Mouse (Mus musculus) heart, embryonic 11.5 days (tissue): ENCODE results near the gene Fam221a. TPM values are rescaled to one million over a fixed set of nuclear protein-coding genes. Genes with fewer than 3 reads are reported as not detected.

Experiments used
- ATAC-seq: fragments of 200-750 bp; cut with Nextera tagmentation; replicated peaks from 2 replicates; pipeline ENCODE4 v1.8.0; 2017; ENCODE audit warnings: moderate library complexity; ENCODE audit not compliant: insufficient number of reproducible peaks, low FRiP score, low TSS enrichment
- H3K27ac ChIP-seq: fragments of 300-500 bp; sonication (generic); 2 replicates; pipeline ENCODE4 v1.5.1; 2014; ENCODE audit warnings: mild to moderate bottlenecking, low read depth, low read length
- H3K27me3 ChIP-seq: fragments of 300-500 bp; sonication (generic); 2 replicates; pipeline ENCODE4 v1.6.1; 2014; ENCODE audit warnings: mild to moderate bottlenecking, low read length, mixed read lengths; ENCODE audit not compliant: control insufficient read depth, insufficient read depth
- H3K36me3 ChIP-seq: fragments of 300-500 bp; sonication (generic); 2 replicates; pipeline ENCODE4 v1.6.1; 2014; ENCODE audit warnings: mild to moderate bottlenecking, low read length, moderate library complexity, mixed read lengths; ENCODE audit not compliant: control insufficient read depth, insufficient read depth
- H3K4me1 ChIP-seq: fragments of 300-500 bp; sonication (generic); 2 replicates; pipeline ENCODE4 v1.6.1; 2014; ENCODE audit warnings: low read length; ENCODE audit not compliant: control insufficient read depth, insufficient read depth
- H3K4me2 ChIP-seq: fragments of 300-500 bp; sonication (generic); 2 replicates; pipeline ENCODE4 v1.6.1; 2014; ENCODE audit warnings: mild to moderate bottlenecking, moderate library complexity
- H3K4me3 ChIP-seq: fragments of 300-500 bp; sonication (generic); 2 replicates; pipeline ENCODE4 v1.5.1; 2014; ENCODE audit warnings: low read depth, low read length
- H3K9ac ChIP-seq: fragments of 300-500 bp; sonication (generic); 2 replicates; pipeline ENCODE4 v1.6.1; 2014; ENCODE audit warnings: mild to moderate bottlenecking, low read depth, low read length, moderate library complexity
- H3K9me3 ChIP-seq: fragments of 300-500 bp; sonication (generic); replicated peaks from 2 replicates; pipeline ENCODE4 v1.6.1; 2016; ENCODE audit warnings: low read length; ENCODE audit not compliant: control insufficient read depth
- WGBS: fragments of 180-500 bp; shearing (Covaris S2); extraction: QIAGEN DNeasy Blood & Tissue Kit; methylation state at CpG from one replicate; pipeline ENCODE4 v1.1.7; 2014; ENCODE audit not compliant: insufficient replicate concordance; 5-methylcytosine and 5-hydroxymethylcytosine counted together
- polyA plus RNA-seq: library from polyadenylated mRNA; unstranded; fragments of >200 nt; fragmentation: Nextera tagmentation; extraction: Ambion mirVana; gene quantifications from 2 replicates; pipeline ENCODE4 v1.2.1, GENCODE M21; 2014

The Fam221a gene
- 4.6 and 5.7 TPM in 2 replicates for polyA plus RNA-seq

DNA sequence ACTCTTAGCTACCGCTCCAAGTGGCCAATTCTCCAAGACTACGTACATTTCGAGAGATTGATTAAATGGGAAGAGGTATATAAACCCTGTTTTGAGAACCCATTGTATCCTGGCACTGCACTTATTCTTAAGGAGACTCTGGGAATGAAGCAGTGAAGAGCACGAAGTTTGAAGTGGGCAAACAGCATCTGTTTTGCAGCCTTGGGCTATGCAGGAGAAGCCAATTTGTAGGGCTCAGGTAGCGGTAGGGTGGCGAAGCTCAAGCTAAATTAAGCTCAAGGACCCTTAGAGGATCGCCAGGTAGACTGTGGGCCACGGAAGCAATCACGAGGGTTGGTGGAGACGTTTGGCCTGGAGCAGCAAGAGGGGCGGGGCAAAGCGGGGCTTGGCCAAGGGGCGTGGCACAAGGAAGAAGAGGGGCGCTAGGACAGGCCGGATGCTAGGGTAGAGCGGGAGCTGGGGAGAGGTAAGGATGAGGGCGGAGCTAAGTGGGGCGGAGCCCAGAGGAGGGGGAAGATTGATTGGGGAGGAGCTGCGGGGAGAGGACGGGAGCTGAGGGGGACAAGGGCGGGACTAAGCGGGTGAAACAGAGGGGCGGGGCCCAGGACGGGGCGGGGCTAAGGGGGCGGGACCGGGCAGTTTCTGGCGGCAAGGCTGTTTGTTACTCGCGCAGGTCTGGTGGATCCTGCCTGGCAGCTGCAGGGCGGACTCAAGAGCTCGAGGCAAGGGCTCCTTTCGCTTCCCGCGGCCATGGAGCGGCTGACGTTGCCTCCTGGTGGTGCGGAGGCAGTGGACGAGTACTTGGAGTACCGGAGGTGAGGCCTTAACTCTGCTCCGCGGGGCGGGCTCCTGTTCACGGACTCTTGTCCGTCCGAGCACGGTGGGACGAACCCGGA, at the start of gene Fam221a:
Gene Fam221a (plus strand): TSS at position 581 of the 896 bp plus-strand sequence.
- Histone ChIP-seq H3K9ac (peak within 1 kb of the TSS; percentile 78), H3K27me3 (no peaks in the 10 kb centered on the region), H3K4me2 (peak within 1 kb of the TSS; percentile 91), H3K27ac (peak within 1 kb of the TSS; percentile 66; the same call in 1 of the 2 replicates), H3K4me3 (peak within 1 kb of the TSS; percentile 66), H3K9me3 (no peaks in the 10 kb centered on the region), H3K4me1 (peaks cover 3% of the 10 kb centered on the region), H3K36me3 (no peaks in the 10 kb centered on the region)
- peak; percentile 99 for ATAC-seq
- WGBS = 4% methylated on average over 46 of the region's 49 CpGs

DNA sequence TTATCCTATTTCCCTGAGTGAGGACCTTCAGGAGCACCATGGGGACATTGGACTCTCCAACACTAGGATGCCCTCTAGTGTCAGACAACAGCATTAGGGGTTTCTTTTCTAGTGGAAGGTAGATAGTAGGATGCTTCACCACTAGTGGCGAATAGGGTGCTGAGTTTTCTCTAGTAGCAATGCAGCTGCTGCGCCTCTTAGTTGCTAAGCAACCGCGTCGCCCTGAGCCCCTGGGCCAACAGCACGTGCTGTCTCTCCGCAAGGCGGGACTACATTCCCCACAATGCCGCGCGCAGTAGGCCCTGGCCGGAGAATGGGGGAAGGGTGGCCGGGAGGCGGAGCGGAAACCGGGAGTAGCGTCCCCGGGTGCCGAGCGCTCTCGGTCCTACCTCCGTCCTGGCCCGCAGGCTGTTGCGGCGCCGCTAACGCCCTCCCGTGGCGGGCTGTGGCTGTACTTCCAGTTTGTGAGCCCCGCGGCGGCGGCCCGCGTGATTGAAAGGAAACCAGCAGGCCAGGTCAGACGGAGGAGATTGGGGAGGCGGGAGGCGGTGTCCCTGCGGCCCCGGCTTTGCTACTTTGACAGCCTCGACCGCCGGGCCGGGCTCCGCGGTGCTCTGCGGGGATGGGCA, 48.5 kb upstream of the Fam221a start, which contains the start of gene Ccdc126:
Gene Ccdc126 (plus strand): TSS at position 309 of the 629 bp plus-strand sequence.
- Histone ChIP-seq H3K9ac (peak within 1 kb of the TSS; percentile 85), H3K9me3 (no peaks in the 10 kb centered on the region), H3K4me3 (peak within 1 kb of the TSS; percentile 72), H3K27me3 (no peaks in the 10 kb centered on the region), H3K4me1 (peaks cover 7% of the 10 kb centered on the region), H3K36me3 (no peaks in the 10 kb centered on the region), H3K27ac (peak within 1 kb of the TSS; percentile 76), H3K4me2 (peak within 1 kb of the TSS; percentile 83)
- WGBS = under 1% methylated on average over 47 of the region's 47 CpGs
- peak; percentile 99 for ATAC-seq

DNA sequence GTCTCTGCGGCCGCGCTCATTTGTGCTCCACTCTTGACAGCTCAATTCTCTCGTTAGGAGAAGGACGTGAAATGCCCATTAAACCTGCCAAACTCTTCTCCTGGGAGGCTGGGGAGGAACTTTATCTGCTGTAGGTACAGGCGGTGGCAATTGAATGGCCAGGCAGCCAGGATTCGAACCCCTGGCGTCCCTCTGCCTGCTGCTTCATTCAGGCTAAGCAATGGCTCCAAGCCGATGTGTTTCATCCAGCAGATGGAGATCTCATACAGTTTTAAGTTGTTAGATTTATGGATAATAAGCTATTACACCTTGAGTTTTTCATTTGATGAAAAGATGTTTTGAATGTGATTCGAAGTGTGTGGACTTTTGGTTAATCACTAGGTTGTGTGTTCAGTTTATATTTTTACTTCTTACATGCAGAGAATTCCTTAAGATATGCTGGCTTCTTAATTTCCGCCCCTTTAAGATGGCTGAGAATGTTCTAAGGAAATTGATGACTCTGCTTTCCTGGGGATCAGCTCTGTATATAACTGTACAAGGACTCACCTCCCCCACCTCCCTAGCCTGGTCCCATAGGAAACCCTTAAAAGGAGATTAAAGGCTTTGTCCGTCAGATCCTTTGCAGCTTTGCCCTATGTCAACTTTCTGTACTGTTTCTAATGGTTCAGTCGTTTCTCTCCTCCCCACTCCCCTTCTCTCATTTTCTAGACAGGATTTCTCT, 47.8 kb upstream of the Fam221a start:
- H3K36me3 ChIP-seq = no peaks in the 10 kb centered on the region
- 15% methylated on average over 13 of the region's 13 CpGs for WGBS
- H3K4me2 ChIP-seq = peak overlapping the region; percentile 83
- H3K27ac ChIP-seq = peak overlapping the region; percentile 76
- H3K4me3 ChIP-seq = peak overlapping the region; percentile 72
- no peaks in the 10 kb centered on the region for H3K27me3 ChIP-seq
- ATAC-seq = no peak
- H3K9ac ChIP-seq = peak overlapping the region; percentile 85
- no peaks in the 10 kb centered on the region for H3K9me3 ChIP-seq
- peaks cover 7% of the 10 kb centered on the region for H3K4me1 ChIP-seq

DNA sequence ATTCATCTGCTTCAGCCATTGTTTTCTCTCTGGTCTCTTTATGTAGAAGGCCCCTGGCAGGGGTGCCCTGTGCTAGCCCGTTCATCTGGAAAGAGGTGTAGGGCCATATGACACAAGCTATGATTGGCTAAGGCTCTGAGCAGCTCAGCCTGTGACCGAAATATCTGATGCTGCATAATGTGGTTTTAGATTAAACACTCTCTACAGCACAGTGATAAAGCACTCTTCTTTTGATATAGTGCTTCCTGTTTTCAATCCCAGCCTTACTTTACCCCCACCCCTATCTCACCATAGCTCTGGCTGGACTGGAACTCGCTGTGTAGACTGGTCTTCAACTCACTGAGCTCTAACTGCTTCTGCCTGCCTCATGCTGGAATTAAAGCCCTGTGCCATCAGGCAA, 46.2 kb upstream of the Fam221a start:
- no peak overlapping the region for H3K4me2 ChIP-seq
- H3K4me3 ChIP-seq = no peak overlapping the region
- no peak for ATAC-seq
- no peaks in the 10 kb centered on the region for H3K9me3 ChIP-seq
- H3K27me3 ChIP-seq = no peaks in the 10 kb centered on the region
- WGBS = 64% methylated on average over 3 of the region's 3 CpGs
- no peaks in the 10 kb centered on the region for H3K36me3 ChIP-seq
- no peak overlapping the region for H3K27ac ChIP-seq
- H3K9ac ChIP-seq = no peak overlapping the region
- H3K4me1 ChIP-seq = peaks cover 7% of the 10 kb centered on the region

DNA sequence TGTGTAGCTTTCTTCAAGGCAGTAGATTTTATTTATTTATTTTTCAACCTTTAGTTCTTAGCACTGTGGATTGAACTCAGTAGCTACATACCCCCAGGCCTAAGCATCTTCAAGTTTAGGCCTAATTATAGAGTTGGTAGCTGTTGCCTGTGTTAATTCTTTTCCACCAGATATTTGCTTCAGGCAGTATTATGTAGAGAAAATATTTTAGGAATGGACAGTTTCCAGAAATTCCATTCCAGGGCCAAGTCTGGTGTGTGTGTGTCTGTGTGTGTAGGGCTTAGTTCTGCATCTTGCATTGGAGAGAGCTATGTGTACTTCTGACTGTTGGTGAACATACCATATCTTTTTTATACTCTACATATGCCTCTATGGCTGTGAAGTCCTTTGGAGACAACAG, 45.5 kb upstream of the Fam221a start:
- ATAC-seq = no peak

DNA sequence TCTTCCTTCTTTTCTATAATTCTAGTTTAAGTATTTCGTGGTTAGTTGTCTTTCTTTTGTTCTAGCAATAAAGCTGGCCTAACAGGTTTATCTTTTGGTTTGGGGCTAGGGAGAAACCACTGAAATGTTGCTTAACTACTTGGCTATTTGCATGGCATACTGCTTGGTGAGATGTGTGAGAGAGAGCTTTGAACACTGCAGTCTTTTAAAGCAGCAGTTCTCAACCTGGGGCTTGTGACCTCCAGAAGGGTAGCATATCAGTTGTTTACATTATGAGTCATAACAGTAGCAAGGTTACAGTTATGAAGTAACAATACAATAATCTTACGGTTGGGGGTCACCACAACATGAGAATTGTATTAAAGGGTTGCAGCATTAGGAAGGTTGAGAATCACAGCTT, 44.6 kb upstream of the Fam221a start:
- Histone ChIP-seq H3K27ac (no peak overlapping the region), H3K4me3 (no peak overlapping the region), H3K9me3 (no peaks in the 10 kb centered on the region), H3K4me2 (no peak overlapping the region), H3K4me1 (peaks cover 7% of the 10 kb centered on the region), H3K36me3 (no peaks in the 10 kb centered on the region), H3K27me3 (no peaks in the 10 kb centered on the region), H3K9ac (no peak overlapping the region)
- no peak for ATAC-seq
- 61% methylated on average over 2 of the region's 2 CpGs for WGBS

More for the DNA sequence above, 45.5 kb upstream of the Fam221a start:
- H3K4me3 ChIP-seq = no peak overlapping the region
- H3K27ac ChIP-seq = no peak overlapping the region
- no peaks in the 10 kb centered on the region for H3K36me3 ChIP-seq
- H3K27me3 ChIP-seq = no peaks in the 10 kb centered on the region
- no peak overlapping the region for H3K9ac ChIP-seq
- H3K9me3 ChIP-seq = no peaks in the 10 kb centered on the region
- H3K4me1 ChIP-seq = peaks cover 7% of the 10 kb centered on the region
- H3K4me2 ChIP-seq = no peak overlapping the region

DNA sequence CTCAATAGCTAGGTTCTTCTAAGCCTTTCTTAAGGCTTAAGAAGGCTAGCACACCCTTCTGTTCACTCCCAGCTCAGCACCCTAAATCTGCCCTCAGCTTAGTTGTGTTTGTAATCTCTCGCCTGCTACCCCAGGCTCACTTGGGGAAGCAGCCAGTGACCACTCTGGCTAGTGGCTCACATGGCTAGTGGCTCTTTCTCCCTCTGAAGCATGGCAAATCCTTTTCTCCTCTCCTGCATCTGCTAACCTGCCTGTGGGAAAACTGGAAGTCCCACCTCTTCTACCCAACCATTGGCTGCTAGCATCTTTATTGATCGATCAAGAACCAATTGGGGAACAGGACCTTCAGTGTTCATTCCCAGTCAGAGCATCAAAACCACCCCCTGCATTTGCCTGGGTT, 43.0 kb upstream of the Fam221a start:
- no peak for ATAC-seq
- no peaks in the 10 kb centered on the region for H3K27me3 ChIP-seq

DNA sequence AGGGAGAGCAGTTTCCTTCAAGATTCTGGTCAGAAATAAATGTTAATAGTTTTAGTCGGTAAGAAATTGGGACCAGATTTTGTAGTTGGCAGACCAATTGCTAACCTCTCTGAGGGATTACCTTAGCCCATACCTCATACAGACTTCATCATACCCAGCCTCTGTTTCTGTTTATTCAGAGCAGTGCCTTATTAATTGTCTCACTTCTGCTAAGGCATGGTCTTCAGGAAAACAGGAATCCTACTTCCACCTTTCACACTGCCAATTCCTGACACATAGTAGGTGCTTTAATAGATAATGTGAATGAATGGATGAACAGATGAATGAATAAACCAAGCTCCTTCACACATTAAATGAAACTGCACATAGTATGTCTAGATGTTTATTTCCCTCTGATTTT, 42.2 kb upstream of the Fam221a start:
- no peak for ATAC-seq
- H3K27ac ChIP-seq = no peak overlapping the region
- H3K27me3 ChIP-seq = no peaks in the 10 kb centered on the region
- no peak overlapping the region for H3K9ac ChIP-seq
- H3K4me1 ChIP-seq = peaks cover 7% of the 10 kb centered on the region
- no peak overlapping the region for H3K4me3 ChIP-seq
- no peaks in the 10 kb centered on the region for H3K9me3 ChIP-seq
- no peak overlapping the region for H3K4me2 ChIP-seq
- H3K36me3 ChIP-seq = no peaks in the 10 kb centered on the region
- WGBS = 67% methylated on average over 1 of the region's 1 CpGs

More for the DNA sequence above, 43.0 kb upstream of the Fam221a start:
- no peak overlapping the region for H3K9ac ChIP-seq
- H3K36me3 ChIP-seq = no peaks in the 10 kb centered on the region
- no peaks in the 10 kb centered on the region for H3K9me3 ChIP-seq
- no peak overlapping the region for H3K4me2 ChIP-seq
- 59% methylated on average over 2 of the region's 2 CpGs for WGBS
- H3K27ac ChIP-seq = no peak overlapping the region
- H3K4me1 ChIP-seq = peaks cover 7% of the 10 kb centered on the region
- no peak overlapping the region for H3K4me3 ChIP-seq
